Mouse (Mus musculus) CH12.LX (cell line): Measurements from ENCODE around the gene Gm20388. TPM values are rescaled to one million over a fixed set of nuclear protein-coding genes. Genes with fewer than 3 reads are reported as not detected.

Experiments used
- DNase-seq: peaks from one replicate; pipeline ENCODE4 v3.0.0-alpha.2; 2013; ENCODE audit errors: extremely low read depth
- H3K27ac ChIP-seq: 2 replicates; pipeline ENCODE4 v1.5.1; 2012; ENCODE audit warnings: low read depth, mild to moderate bottlenecking, control low read depth, moderate library complexity; ENCODE audit not compliant: insufficient read depth
- H3K27me3 ChIP-seq: replicated peaks from 2 replicates; pipeline ENCODE3; 2012; ENCODE audit warnings: inconsistent platforms
- H3K36me3 ChIP-seq, 2 experiments: replicated peaks in 1 of 2; 2 replicates each; pipeline versions ENCODE3 to v1.6.1; 2012; ENCODE audit warnings: inconsistent platforms in 1 of 2, low read length in 1 of 2, mild to moderate bottlenecking in 1 of 2, mixed read lengths in 1 of 2, moderate library complexity in 1 of 2; ENCODE audit not compliant: control insufficient read depth in 1 of 2, insufficient read depth in 1 of 2
- H3K4me1 ChIP-seq, 2 experiments: 2 replicates each; pipeline ENCODE4 v1.6.1; 2012; ENCODE audit warnings: inconsistent platforms in 1 of 2, moderate library complexity in 1 of 2; ENCODE audit not compliant: insufficient read depth in 2 of 2, control insufficient read depth in 1 of 2
- H3K4me2 ChIP-seq: 2 replicates; pipeline ENCODE4 v1.6.1; 2012; ENCODE audit warnings: low read depth, mild to moderate bottlenecking, control low read depth; ENCODE audit not compliant: poor library complexity, insufficient read depth, severe bottlenecking
- H3K4me3 ChIP-seq, 3 experiments: fragments of 150-350 bp in 1 of 3; sonication (generic) in 1 of 3; replicated peaks in 1 of 3; 2 replicates each; pipeline versions ENCODE3 to v1.5.1; 2011 to 2012; ENCODE audit warnings: low read depth in 2 of 3, low read length in 2 of 3, mild to moderate bottlenecking in 2 of 3, moderate library complexity in 2 of 3, control low read depth in 1 of 3, improper control_type of control experiment in 1 of 3, inconsistent platforms in 1 of 3, mixed read lengths in 1 of 3; ENCODE audit not compliant: poor library complexity in 1 of 3
- H3K79me2 ChIP-seq: replicated peaks from 2 replicates; pipeline ENCODE4 v1.6.1; 2012; ENCODE audit warnings: mild to moderate bottlenecking, moderate library complexity; ENCODE audit not compliant: control insufficient read depth, poor library complexity, insufficient read depth, severe bottlenecking; ENCODE audit errors: extremely low read depth
- H3K9ac ChIP-seq: 2 replicates; pipeline ENCODE4 v1.6.1; 2012; ENCODE audit warnings: low read depth, mild to moderate bottlenecking, control low read depth, moderate library complexity; ENCODE audit not compliant: insufficient read depth
- H3K9me3 ChIP-seq: replicated peaks from 2 replicates; pipeline ENCODE3; 2012; ENCODE audit warnings: low read length, inconsistent platforms, mixed read lengths
- CHD1 ChIP-seq: IDR thresholded peaks from 2 replicates; pipeline ENCODE4 v1.6.1; 2012; ENCODE audit warnings: low read depth, low read length, improper control_type of control experiment, inconsistent platforms
- EP300 ChIP-seq: IDR thresholded peaks from 2 replicates; pipeline ENCODE4 v1.6.1; 2011; ENCODE audit warnings: low read length, improper control_type of control experiment
- HCFC1 ChIP-seq: IDR thresholded peaks from 2 replicates; pipeline ENCODE4 v1.6.1; 2012; ENCODE audit warnings: low read depth, mild to moderate bottlenecking, inconsistent platforms, low read length, improper control_type of control experiment
- IRF4 ChIP-seq: IDR thresholded peaks from 2 replicates; pipeline ENCODE4 v1.6.1; 2014; ENCODE audit warnings: low read depth, mild to moderate bottlenecking, inconsistent platforms, low read length, improper control_type of control experiment
- JUN ChIP-seq: IDR thresholded peaks from 2 replicates; pipeline ENCODE4 v1.6.1; 2011; ENCODE audit warnings: low read depth, mild to moderate bottlenecking, low read length, improper control_type of control experiment, moderate library complexity; ENCODE audit not compliant: insufficient read depth
- JUND ChIP-seq: conservative IDR thresholded peaks from 2 replicates; pipeline ENCODE4 v1.6.1; 2011; ENCODE audit warnings: low read depth, low read length, improper control_type of control experiment
- KAT2A ChIP-seq: IDR thresholded peaks from 2 replicates; pipeline ENCODE4 v1.6.1; 2012; ENCODE audit warnings: low read length, improper control_type of control experiment, inconsistent platforms; ENCODE audit not compliant: insufficient replicate concordance
- MAFK ChIP-seq: IDR thresholded peaks from 2 replicates; pipeline ENCODE4 v1.6.1; 2011; ENCODE audit warnings: low read length, improper control_type of control experiment; ENCODE audit not compliant: insufficient replicate concordance
- MAZ ChIP-seq: IDR thresholded peaks from 2 replicates; pipeline ENCODE4 v1.6.1; 2012; ENCODE audit warnings: low read depth, mild to moderate bottlenecking, inconsistent platforms, low read length, improper control_type of control experiment, moderate library complexity
- MEF2A ChIP-seq: IDR thresholded peaks from 2 replicates; pipeline ENCODE4 v1.6.1; 2014; ENCODE audit warnings: low read depth, mild to moderate bottlenecking, inconsistent platforms, low read length, improper control_type of control experiment, borderline replicate concordance
- NELFE ChIP-seq: IDR thresholded peaks from 2 replicates; pipeline ENCODE4 v1.6.1; 2011; ENCODE audit warnings: low read depth, low read length, improper control_type of control experiment
- NRF1 ChIP-seq: IDR thresholded peaks from 2 replicates; pipeline ENCODE4 v1.6.1; 2014; ENCODE audit warnings: low read depth, mild to moderate bottlenecking, inconsistent platforms, low read length, improper control_type of control experiment, moderate library complexity
- POLR2A ChIP-seq: IDR thresholded peaks from 2 replicates; pipeline ENCODE4 v1.6.1; 2011; ENCODE audit warnings: low read depth, mild to moderate bottlenecking, improper control_type of control experiment, low read length
- RCOR1 ChIP-seq: conservative IDR thresholded peaks from 2 replicates; pipeline ENCODE4 v1.6.1; 2012; ENCODE audit warnings: low read depth, mild to moderate bottlenecking, inconsistent platforms, low read length, improper control_type of control experiment
- UBTF ChIP-seq: IDR thresholded peaks from 2 replicates; pipeline ENCODE4 v1.6.1; 2012; ENCODE audit warnings: low read depth, mild to moderate bottlenecking, inconsistent platforms, low read length, improper control_type of control experiment, moderate library complexity
- ZC3H11A ChIP-seq: IDR thresholded peaks from 2 replicates; pipeline ENCODE4 v1.6.1; 2012; ENCODE audit warnings: low read depth, mild to moderate bottlenecking, inconsistent platforms, low read length, improper control_type of control experiment
- ZKSCAN1 ChIP-seq: IDR thresholded peaks from 2 replicates; pipeline ENCODE4 v1.6.1; 2012; ENCODE audit warnings: low read depth, inconsistent platforms, low read length, improper control_type of control experiment, borderline replicate concordance
- ZNF384 ChIP-seq: IDR thresholded peaks from 2 replicates; pipeline ENCODE4 v1.6.1; 2012; ENCODE audit warnings: low read depth, low read length, improper control_type of control experiment, inconsistent platforms
- dilution Hi-C: fragments of 300-500 bp; cut with MboI; formaldehyde crosslinking; loops from 2 replicates; pipeline ENCODE4 v1.14.3; 2020; ENCODE audit warnings: low sequenced_read_pairs; ENCODE audit not compliant: extremely low pct_unique_long_range_greater_than_20kb, extremely low pct_ligation_motif_present
- in situ Hi-C: fragments of 300-500 bp; cut with MboI; formaldehyde crosslinking; loops from 3 replicates; pipeline ENCODE4 v1.14.3; 2019; ENCODE audit warnings: low sequenced_read_pairs, low pct_ligation_motif_present, low pct_unique_long_range_greater_than_20kb, mixed read lengths
- polyA plus RNA-seq: library from polyadenylated mRNA; unstranded; fragments of >175 nt; gene quantifications from 2 replicates; pipeline ENCODE4 v1.2.1, GENCODE M21; 2012; ENCODE audit warnings: low read depth; ENCODE audit not compliant: insufficient read length
- total RNA-seq, 2 experiments: library from RNA; depleted of rRNA; stranded (reverse); fragments of 300-350 nt in 1 of 2; fragments of >200 nt in 1 of 2; gene quantifications; 2 replicates each; pipeline ENCODE4 v1.2.3; 2012 to 2014

Gene Gm20388
- total and polyA plus RNA-seq, 3 experiments: 14.8 to 26.3 (median 22.2) TPM

GRCm38 (mm10) chr8:119873181-119873580, 37.5 kb upstream of the Gm20388 start:
- Histone ChIP-seq H3K9me3 (peaks cover 9% of the 10 kb centered on the region), H3K9ac (no peak overlapping the region), H3K27ac (no peak overlapping the region), H3K4me2 (no peak overlapping the region), H3K4me1 (no peaks in the 10 kb centered on the region), H3K4me3 (no peak overlapping the region), H3K79me2 (no peaks in the 10 kb centered on the region), H3K36me3 (peaks cover 18 to 41% of the 10 kb centered on the region in 2 experiments), H3K27me3 (no peaks in the 10 kb centered on the region)
- dilution Hi-C loops (no loop called here), in situ Hi-C loops (no loop called here)
- DNase-seq: no peak
- TF ChIP-seq JUN (no peak), RCOR1 (no peak), HCFC1 (no peak), UBTF (no peak), POLR2A (no peak), EP300 (no peak)

DNA sequence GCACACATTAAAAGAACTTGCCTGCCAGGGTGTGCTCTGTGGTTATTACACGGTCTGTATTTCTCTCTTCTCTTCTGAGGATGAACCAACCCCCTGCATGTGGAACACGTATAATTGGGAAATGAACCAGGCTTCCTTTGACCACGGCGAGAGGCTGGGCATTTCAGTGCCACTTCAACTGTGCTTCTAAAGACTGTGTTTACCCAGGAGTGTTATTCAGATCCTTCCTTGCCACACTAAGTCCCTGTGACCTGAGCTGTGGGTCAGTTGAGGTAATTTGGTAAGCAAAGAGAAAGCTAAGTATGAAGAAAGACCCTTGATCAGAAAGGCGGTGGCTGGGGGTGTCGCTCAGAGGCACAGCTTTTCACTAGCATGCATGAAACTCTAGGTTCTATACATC, 29.3 kb upstream of the Gm20388 start:
- dilution Hi-C loops (no loop called here), in situ Hi-C loops (no loop called here)
- Histone ChIP-seq H3K36me3 (peaks cover 0 to 3% of the 10 kb centered on the region in 2 experiments), H3K4me1 (no peaks in the 10 kb centered on the region), H3K9me3 (no peaks in the 10 kb centered on the region), H3K27ac (no peak overlapping the region), H3K4me3 (no peak overlapping the region), H3K79me2 (no peaks in the 10 kb centered on the region), H3K4me2 (no peak overlapping the region), H3K9ac (no peak overlapping the region), H3K27me3 (no peaks in the 10 kb centered on the region)
- TF ChIP-seq KAT2A (no peak), ZNF384 (no peak), IRF4 (no peak), CHD1 (no peak), MAZ (no peak), ZC3H11A (no peak), MEF2A (no peak), JUND (no peak), NELFE (no peak), RCOR1 (no peak), ZKSCAN1 (no peak), MAFK (no peak), NRF1 (no peak)
- DNase-seq: no peak
